Mouse (Mus musculus) hindbrain, embryonic 11.5 days (tissue): Measurements from ENCODE around the gene Hs3st3b1. TPM values are rescaled to one million over a fixed set of nuclear protein-coding genes. Genes with fewer than 3 reads are reported as not detected.

Experiments used
- ATAC-seq: fragments of 200-750 bp; cut with Nextera tagmentation; 2 replicates; pipeline ENCODE4 v1.8.0; 2017; ENCODE audit warnings: mild to moderate bottlenecking, moderate TSS enrichment, moderate library complexity; ENCODE audit not compliant: low FRiP score
- DNase-seq: peaks from one replicate; pipeline ENCODE4 v3.0.0-alpha.2; 2015; ENCODE audit warnings: low spot score
- H3K27ac ChIP-seq: fragments of 300-500 bp; sonication (generic); 2 replicates; pipeline ENCODE4 v1.5.1; 2014; ENCODE audit warnings: mild to moderate bottlenecking, low read depth, low read length
- H3K27me3 ChIP-seq: fragments of 300-500 bp; sonication (generic); 2 replicates; pipeline ENCODE4 v1.6.1; 2014; ENCODE audit warnings: mild to moderate bottlenecking, low read length, moderate library complexity, mixed read lengths; ENCODE audit not compliant: control insufficient read depth, insufficient read depth
- H3K36me3 ChIP-seq: fragments of 300-500 bp; sonication (generic); 2 replicates; pipeline ENCODE4 v1.6.1; 2014; ENCODE audit warnings: mild to moderate bottlenecking, low read length, moderate library complexity, mixed read lengths; ENCODE audit not compliant: control insufficient read depth, insufficient read depth
- H3K4me1 ChIP-seq: fragments of 300-500 bp; sonication (generic); replicated peaks from 2 replicates; pipeline ENCODE4 v1.6.1; 2014; ENCODE audit warnings: low read length, mixed read lengths; ENCODE audit not compliant: control insufficient read depth, insufficient read depth
- H3K4me2 ChIP-seq: fragments of 300-500 bp; sonication (generic); replicated peaks from 2 replicates; pipeline ENCODE4 v1.6.1; 2014; ENCODE audit warnings: mild to moderate bottlenecking, low read depth, low read length
- H3K4me3 ChIP-seq: fragments of 300-500 bp; sonication (generic); 2 replicates; pipeline ENCODE4 v1.5.1; 2014; ENCODE audit warnings: low read depth, low read length
- H3K9ac ChIP-seq: fragments of 300-500 bp; sonication (generic); 2 replicates; pipeline ENCODE4 v1.6.1; 2014; ENCODE audit warnings: low read depth, low read length
- H3K9me3 ChIP-seq: fragments of 300-500 bp; sonication (generic); 2 replicates; pipeline ENCODE4 v1.6.1; 2016; ENCODE audit warnings: low read length; ENCODE audit not compliant: control insufficient read depth
- WGBS: fragments of 180-500 bp; shearing (Covaris S2); extraction: QIAGEN DNeasy Blood & Tissue Kit; methylation state at CpG from one replicate; pipeline ENCODE4 v1.1.7; 2014; 5-methylcytosine and 5-hydroxymethylcytosine counted together
- polyA plus RNA-seq: library from polyadenylated mRNA; unstranded; fragments of >200 nt; fragmentation: Nextera tagmentation; extraction: Ambion mirVana; gene quantifications from 2 replicates; pipeline ENCODE4 v1.2.1, GENCODE M21; 2014

Gene Hs3st3b1
- polyA plus RNA-seq, 1 experiment from 2014 or later, result 8.9 TPM

DNA sequence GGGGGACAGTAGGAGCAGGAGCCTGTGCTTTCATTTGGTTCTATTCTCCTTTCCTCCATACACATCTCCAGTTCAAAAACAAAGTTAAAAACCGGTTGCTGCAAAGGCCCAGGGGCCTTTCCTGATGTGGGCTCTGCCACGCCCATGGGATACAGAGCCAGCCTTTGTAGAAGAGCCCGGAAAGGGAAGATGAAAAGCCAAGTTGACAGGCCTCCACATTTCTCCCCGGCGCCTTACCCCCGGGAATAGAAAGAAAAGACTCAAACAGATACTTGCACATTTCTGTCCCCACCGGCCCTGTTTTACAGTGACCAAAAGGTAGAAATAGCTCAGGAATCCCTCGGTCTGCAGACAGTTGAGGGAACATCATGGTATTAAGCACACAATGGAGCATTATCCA is 77.4 kb downstream of the Hs3st3b1 start:
- Histone ChIP-seq H3K4me2 (no peak overlapping the region), H3K36me3 (no peaks in the 10 kb centered on the region), H3K9ac (no peak overlapping the region), H3K4me3 (no peak overlapping the region), H3K27ac (no peak overlapping the region), H3K27me3 (no peaks in the 10 kb centered on the region), H3K9me3 (no peaks in the 10 kb centered on the region), H3K4me1 (no peaks in the 10 kb centered on the region)
- ATAC-seq (no peak), DNase-seq (no peak)
- WGBS, result 44% methylated on average over 8 of the region's 8 CpGs

DNA sequence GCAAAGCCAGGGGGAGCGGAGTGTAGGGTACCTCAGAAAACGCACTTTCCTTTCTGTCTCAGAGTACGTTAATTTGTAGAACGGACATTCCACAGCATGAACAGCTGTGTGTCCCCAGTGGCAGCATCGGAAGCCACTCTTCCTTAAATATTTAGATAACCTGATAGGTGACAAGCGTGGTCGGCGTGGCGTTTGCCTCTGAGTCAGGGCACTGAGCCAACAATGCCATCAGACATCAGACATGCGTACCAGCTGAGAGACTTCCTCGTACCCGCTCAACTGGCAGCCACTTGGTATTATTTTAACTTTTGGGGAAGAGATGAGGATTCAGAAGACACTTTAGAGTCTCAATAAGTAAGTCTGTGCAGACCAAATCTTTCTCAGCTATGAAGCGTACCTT is 84.6 kb downstream of the Hs3st3b1 start:
- DNase-seq (no peak), ATAC-seq (no peak)
- H3K4me2 ChIP-seq, result no peak overlapping the region
- H3K4me3 ChIP-seq, result no peak overlapping the region
- no peaks in the 10 kb centered on the region for H3K27me3 ChIP-seq
- 75% methylated on average over 13 of the region's 13 CpGs for WGBS
- H3K36me3 ChIP-seq, result no peaks in the 10 kb centered on the region
- no peak overlapping the region for H3K9ac ChIP-seq
- no peaks in the 10 kb centered on the region for H3K4me1 ChIP-seq
- no peak overlapping the region for H3K27ac ChIP-seq
- no peaks in the 10 kb centered on the region for H3K9me3 ChIP-seq

Other genes starting within 250 kb of the Hs3st3b1 start
- 25.2 and 26.3 TPM in 2 replicates for gene Cox10, start 157.2 kb upstream of the Hs3st3b1 start, polyA plus RNA-seq